Mouse (Mus musculus) heart, adult 2 months (tissue): ENCODE data around the gene Fhad1. TPM values are rescaled to one million over a fixed set of nuclear protein-coding genes. Genes with fewer than 3 reads are reported as not detected.

Experiments used
- DNase-seq, 2 experiments: peaks; one replicate each; pipeline ENCODE4 v3.0.0; 2021
- H3K27ac ChIP-seq: fragments of 200-600 bp; 2 replicates; pipeline ENCODE4 v1.8.1; 2022
- H3K27me3 ChIP-seq: fragments of 200-500 bp; 2 replicates; pipeline ENCODE4 v1.6.1; 2012; ENCODE audit warnings: mild to moderate bottlenecking, low read length, inconsistent platforms, mixed read lengths; ENCODE audit not compliant: control insufficient read depth, insufficient read depth
- H3K36me3 ChIP-seq: fragments of 200-500 bp; 2 replicates; pipeline ENCODE4 v1.6.1; 2012; ENCODE audit warnings: low read length, inconsistent platforms; ENCODE audit not compliant: control insufficient read depth, insufficient read depth
- H3K4me1 ChIP-seq: fragments of 200-500 bp; 2 replicates; pipeline ENCODE4 v1.6.1; 2011; ENCODE audit warnings: low read length; ENCODE audit not compliant: control insufficient read depth, insufficient read depth
- H3K4me3 ChIP-seq: fragments of 200-600 bp; 2 replicates; pipeline ENCODE4 v1.8.1; 2022
- H3K79me2 ChIP-seq: fragments of 200-500 bp; replicated peaks from 2 replicates; pipeline ENCODE4 v1.6.1; 2012; ENCODE audit warnings: mild to moderate bottlenecking, inconsistent platforms, low read length, moderate library complexity, mixed read lengths; ENCODE audit not compliant: control insufficient read depth, insufficient read depth
- H3K9ac ChIP-seq: fragments of 200-500 bp; 2 replicates; pipeline ENCODE4 v1.6.1; 2012; ENCODE audit warnings: low read depth, mild to moderate bottlenecking, control low read depth, inconsistent platforms, low read length, mixed read lengths
- CTCF ChIP-seq: fragments of 200-600 bp; IDR thresholded peaks from 2 replicates; pipeline ENCODE4 v1.8.1; 2022; ENCODE audit warnings: antibody characterized with exemption, mild to moderate bottlenecking, moderate library complexity
- EP300 ChIP-seq: fragments of 200-500 bp; IDR thresholded peaks from 2 replicates; pipeline ENCODE4 v1.6.1; 2011; ENCODE audit warnings: low read depth, low read length, control low read depth; ENCODE audit not compliant: insufficient read depth
- POLR2A ChIP-seq: fragments of 200-500 bp; IDR thresholded peaks from 2 replicates; pipeline ENCODE4 v1.6.1; 2011; ENCODE audit warnings: mild to moderate bottlenecking, low read depth, low read length, control low read depth; ENCODE audit not compliant: insufficient read depth
- WGBS: fragments of 180-500 bp; shearing (Covaris S2); methylation state at CpG from one replicate; pipeline ENCODE4 v1.1.7; 2018; 5-methylcytosine and 5-hydroxymethylcytosine counted together
- intact Hi-C: fragments of 180-260 bp; cut with DNase I; formaldehyde crosslinking; loops from one replicate; pipeline ENCODE4 v1.15.1; 2025
- polyA plus RNA-seq: library from polyadenylated mRNA; depleted of rRNA; stranded (reverse); fragments of >200 nt; gene quantifications from 2 replicates; pipeline ENCODE4 v1.2.3, GENCODE M21; 2012
- total RNA-seq, 2 experiments: library from RNA; stranded (reverse); gene quantifications; 2 replicates each; pipeline ENCODE4 v1.2.3; 2021

Fhad1 gene
- total and polyA plus RNA-seq, 3 experiments = 0.47 to 0.55 (median 0.53) TPM

- peaks cover 6% of the 10 kb centered on the region for H3K4me1 ChIP-seq
- H3K4me3 ChIP-seq = no peak overlapping the region
- intact Hi-C loops = no loop called here
- no peak overlapping the region for H3K9ac ChIP-seq
- WGBS = 66% methylated on average over 13 of the region's 13 CpGs
- no peaks in the 10 kb centered on the region for H3K27me3 ChIP-seq
- no peaks in the 10 kb centered on the region for H3K79me2 ChIP-seq
- DNase-seq = no peak
- no peaks in the 10 kb centered on the region for H3K36me3 ChIP-seq
- TF ChIP-seq CTCF (no peak), POLR2A (no peak), EP300 (no peak)
- no peak overlapping the region for H3K27ac ChIP-seq
Observed at GRCm38 (mm10) chr4:142059113-142059840, 44.4 kb upstream of the Fhad1 start.

DNA sequence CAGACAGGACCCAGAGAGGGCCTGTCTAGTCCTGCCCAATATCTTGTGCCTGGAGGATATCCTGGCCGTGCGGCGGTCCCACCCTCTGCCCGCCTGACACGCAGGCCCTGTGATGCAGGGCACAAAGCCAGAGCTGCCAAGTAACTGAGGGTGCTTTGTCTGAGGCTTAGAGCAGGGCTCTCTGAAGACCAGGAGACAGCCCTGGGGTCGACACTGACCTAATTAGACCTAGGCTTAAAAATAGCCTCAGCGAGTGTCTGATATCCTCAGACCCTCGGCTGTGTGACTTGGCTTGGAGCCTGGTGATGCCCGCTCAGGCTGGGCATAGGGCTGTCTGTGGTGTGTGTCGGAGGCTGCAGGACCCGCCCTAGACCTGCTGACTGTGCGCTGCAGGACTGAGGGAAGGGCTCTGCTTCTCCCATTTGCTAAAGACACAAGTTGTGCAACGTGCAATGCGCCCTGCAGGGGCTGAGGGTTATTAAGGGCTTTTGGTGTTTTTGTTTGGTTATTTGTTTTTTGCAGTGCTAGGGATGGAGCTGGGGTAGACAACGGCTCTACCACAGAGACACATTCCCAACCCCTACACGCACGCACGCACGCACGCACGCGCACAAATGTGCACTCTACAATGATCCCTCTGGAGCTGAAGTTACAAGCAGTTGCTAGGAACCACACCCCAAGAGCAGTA, 42.8 kb upstream of the Fhad1 start:
- Histone ChIP-seq H3K9ac (no peak overlapping the region), H3K79me2 (no peaks in the 10 kb centered on the region), H3K27ac (peak overlapping the region; percentile 33; the same call in 1 of the 2 replicates), H3K4me1 (peaks cover 9% of the 10 kb centered on the region), H3K36me3 (no peaks in the 10 kb centered on the region), H3K4me3 (no peak overlapping the region), H3K27me3 (no peaks in the 10 kb centered on the region)
- intact Hi-C loops = no loop called here
- WGBS = 66% methylated on average over 22 of the region's 22 CpGs
- 0 out of 2 replicates have a peak, but pooled peaks have one; percentile 36 for TF ChIP-seq EP300
- TF ChIP-seq POLR2A = no peak
- peak; percentile 52 to 72 for DNase-seq

- Histone ChIP-seq H3K27ac (no peak overlapping the region), H3K4me3 (no peak overlapping the region), H3K36me3 (no peaks in the 10 kb centered on the region), H3K4me1 (peaks cover 7% of the 10 kb centered on the region), H3K9ac (no peak overlapping the region), H3K79me2 (no peaks in the 10 kb centered on the region), H3K27me3 (no peaks in the 10 kb centered on the region)
- 68% methylated on average over 8 of the region's 8 CpGs for WGBS
- intact Hi-C loops = no loop called here
- TF ChIP-seq POLR2A = no peak
- TF ChIP-seq CTCF = no peak
- TF ChIP-seq EP300 = no peak
- DNase-seq = no peak
Observed at GRCm38 (mm10) chr4:142055600-142055999, 40.7 kb upstream of the Fhad1 start.

DNA sequence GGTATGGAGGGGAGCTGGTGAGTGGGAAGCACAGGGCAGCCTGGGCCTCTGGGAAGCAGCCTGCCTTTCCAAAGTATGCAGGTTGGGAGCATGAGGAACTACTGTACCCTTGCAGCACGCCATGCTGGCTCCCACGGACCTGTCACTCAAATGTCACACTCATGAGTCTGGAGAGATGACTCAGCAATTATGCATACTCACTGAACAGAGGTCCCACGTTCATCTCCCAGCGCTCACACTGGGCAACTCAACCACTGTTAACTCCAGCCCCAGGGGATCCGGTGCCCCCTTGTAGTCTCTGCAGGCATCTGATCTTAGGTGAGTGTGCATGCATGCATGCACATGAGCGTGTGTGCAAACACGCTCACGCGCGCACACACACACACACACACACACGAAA, 39.7 kb upstream of the Fhad1 start:
- DNase-seq = no peak
- H3K9ac ChIP-seq = no peak overlapping the region
- H3K4me3 ChIP-seq = no peak overlapping the region
- H3K4me1 ChIP-seq = peaks cover 5% of the 10 kb centered on the region
- no peaks in the 10 kb centered on the region for H3K27me3 ChIP-seq
- peak overlapping the region; percentile 72 for H3K27ac ChIP-seq
- no peaks in the 10 kb centered on the region for H3K79me2 ChIP-seq
- 87% methylated on average over 11 of the region's 11 CpGs for WGBS
- H3K36me3 ChIP-seq = no peaks in the 10 kb centered on the region
- intact Hi-C loops = no loop called here
- TF ChIP-seq EP300 (no peak), CTCF (no peak), POLR2A (no peak)

- DNase-seq = peak; percentile 48 to 51
- intact Hi-C loops = no loop called here
- Histone ChIP-seq H3K4me1 (peaks cover 3% of the 10 kb centered on the region), H3K36me3 (no peaks in the 10 kb centered on the region), H3K9ac (no peak overlapping the region), H3K27ac (peak overlapping the region; percentile 72), H3K79me2 (no peaks in the 10 kb centered on the region), H3K27me3 (no peaks in the 10 kb centered on the region), H3K4me3 (no peak overlapping the region)
- WGBS = 41% methylated on average over 9 of the region's 9 CpGs
- 0 out of 2 replicates have a peak, but pooled peaks have one; percentile 4 for TF ChIP-seq EP300
- no peak for TF ChIP-seq CTCF
- TF ChIP-seq POLR2A = no peak
Observed at GRCm38 (mm10) chr4:142053661-142054448, 39.0 kb upstream of the Fhad1 start.
